Mouse (Mus musculus): Measurements from ENCODE around the gene Rdh9.
"Not testable (repeated sequence)": the region's sequence is repeated elsewhere in the genome, so short reads cannot be mapped to it uniquely, and the experiment has no call there.

Gene Rdh9

GRCm38 (mm10) chr10:127759181-127760110 lies 16.7 kb upstream of the Rdh9 start, which contains the start of the genes Rdh1 and Rdh16f1:
Rdh1 (plus strand) TSS chr10:127759721.
Rdh16f1 (plus strand) TSS chr10:127759787.
- no peak for DNase-seq

GRCm38 (mm10) chr10:127762926-127763325 lies 13.3 kb upstream of the Rdh9 start:
- not testable (repeated sequence) for DNase-seq

- no peak for DNase-seq
These were observed 12.1 kb upstream of the Rdh9 start for GRCm38 (mm10) chr10:127763914-127764680.

GRCm38 (mm10) chr10:127766564-127766963 lies 9.6 kb upstream of the Rdh9 start:
- no peak for DNase-seq

- DNase-seq, result not testable (repeated sequence)
These were observed 6.1 kb downstream of the Rdh9 start for GRCm38 (mm10) chr10:127782321-127782720.

- DNase-seq, result not testable (repeated sequence)
These were observed 9.2 kb downstream of the Rdh9 start for GRCm38 (mm10) chr10:127785411-127785810.

- no peak for DNase-seq
These were observed 23.1 kb downstream of the Rdh9 start for GRCm38 (mm10) chr10:127799295-127799694.

GRCm38 (mm10) chr10:127800891-127801290 lies 24.7 kb downstream of the Rdh9 start, which contains the start of gene Rdh16:
Rdh16 (plus strand) TSS chr10:127801152.
- DNase-seq, result no peak

GRCm38 (mm10) chr10:127801612-127802011 lies 25.4 kb downstream of the Rdh9 start:
- DNase-seq, result no peak

GRCm38 (mm10) chr10:127802236-127802635 lies 26.1 kb downstream of the Rdh9 start:
- DNase-seq, result no peak

GRCm38 (mm10) chr10:127804416-127804815 lies 28.2 kb downstream of the Rdh9 start:
- DNase-seq, result no peak

GRCm38 (mm10) chr10:127815888-127816287 lies 39.7 kb downstream of the Rdh9 start:
- DNase-seq, result no peak

- DNase-seq, result not testable (repeated sequence)
These were observed 41.2 kb downstream of the Rdh9 start for GRCm38 (mm10) chr10:127817268-127817910.

- DNase-seq, result not testable (repeated sequence)
These were observed 45.6 kb downstream of the Rdh9 start for GRCm38 (mm10) chr10:127821806-127822205.

- DNase-seq, result no peak
These were observed 49.2 kb downstream of the Rdh9 start for GRCm38 (mm10) chr10:127825386-127825785.

GRCm38 (mm10) chr10:127829121-127829520 lies 52.9 kb downstream of the Rdh9 start:
- DNase-seq, result no peak

GRCm38 (mm10) chr10:127834186-127834585 lies 58.0 kb downstream of the Rdh9 start:
- not testable (repeated sequence) for DNase-seq

GRCm38 (mm10) chr10:127835292-127835691 lies 59.1 kb downstream of the Rdh9 start:
- DNase-seq, result no peak

GRCm38 (mm10) chr10:127837793-127838192 lies 61.6 kb downstream of the Rdh9 start:
- DNase-seq, result not testable (repeated sequence)

GRCm38 (mm10) chr10:127838539-127838938 lies 62.4 kb downstream of the Rdh9 start:
- no peak for DNase-seq

- no peak for DNase-seq
These were observed 64.6 kb downstream of the Rdh9 start for GRCm38 (mm10) chr10:127840776-127841175.
